Mouse (Mus musculus) olfactory bulb, adult 2 months (tissue): Measurements from ENCODE around the gene Ahdc1.

Experiments used
- CTCF ChIP-seq: fragments of 200-500 bp; IDR thresholded peaks from 2 replicates; pipeline ENCODE4 v1.5.1; 2012; ENCODE audit warnings: low read depth, mild to moderate bottlenecking, low read length, moderate library complexity; ENCODE audit not compliant: insufficient read depth
- POLR2A ChIP-seq: fragments of 200-500 bp; IDR thresholded peaks from 2 replicates; pipeline ENCODE4 v1.6.1; 2012; ENCODE audit warnings: mild to moderate bottlenecking, low read depth, low read length, moderate library complexity; ENCODE audit not compliant: insufficient read depth

GRCm38 (mm10) chr4:133106691-133107090 lies 95.6 kb downstream of the Ahdc1 start:
- TF ChIP-seq CTCF, result no peak
- TF ChIP-seq POLR2A, result no peak
